Mouse (Mus musculus): ENCODE measurements around the gene Ipo13.

Gene Ipo13

GRCm38 (mm10) chr4:117914591-117915442, at the start of gene Ipo13:
Gene Ipo13, minus strand, starts transcription at chr4:117914999.
- peak; percentile 90 for DNase-seq (ENCODE audit: low read depth)

GRCm38 (mm10) chr4:117957492-117957891, 42.7 kb upstream of the Ipo13 start:
- no peak for DNase-seq (ENCODE audit: low read depth)

DNA sequence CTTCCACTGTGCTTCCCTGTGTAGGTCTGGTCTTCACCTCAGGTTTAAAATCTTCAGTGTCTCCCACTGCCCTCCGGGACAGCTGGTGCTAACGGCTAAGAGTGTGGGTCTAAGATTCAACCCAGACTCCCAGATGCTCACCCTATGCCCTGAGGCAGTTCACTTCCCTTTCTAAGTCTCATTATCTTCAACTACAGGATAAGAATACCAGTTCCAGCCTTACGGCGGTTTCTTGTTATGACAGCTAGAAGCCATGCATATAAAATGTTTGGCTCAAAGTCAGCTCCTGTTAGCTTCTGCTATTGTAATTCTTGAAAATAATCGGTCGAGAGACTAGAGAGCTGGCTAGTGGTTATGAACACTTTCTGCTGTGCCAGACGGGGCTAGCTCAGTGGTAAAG, 32.7 kb upstream of the Ipo13 start:
- DNase-seq (ENCODE audit: low read depth), result no peak

- no peak for DNase-seq (ENCODE audit: low read depth)
Observed at GRCm38 (mm10) chr4:117946639-117947305, 32.0 kb upstream of the Ipo13 start.

DNA sequence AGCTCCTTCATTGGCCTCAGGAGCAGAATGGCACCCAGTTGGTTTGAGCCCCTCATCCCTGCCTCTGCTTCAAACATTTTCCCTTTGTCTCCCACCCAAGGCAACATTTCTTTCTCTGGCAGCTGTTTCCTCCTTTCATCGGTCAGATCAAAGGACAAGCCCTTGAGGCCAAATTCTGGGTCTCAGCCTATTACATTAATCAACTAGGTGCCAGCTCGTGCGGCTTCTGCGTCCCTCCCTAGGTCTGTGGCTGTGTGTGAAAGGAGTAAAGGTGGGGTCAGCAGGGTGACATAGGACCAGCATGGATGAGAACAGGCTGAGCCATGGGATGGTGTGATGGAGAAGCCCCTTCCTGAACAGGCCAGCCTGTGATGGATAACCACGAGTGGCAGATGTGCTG, 28.5 kb upstream of the Ipo13 start:
- no peak for DNase-seq (ENCODE audit: low read depth)

DNA sequence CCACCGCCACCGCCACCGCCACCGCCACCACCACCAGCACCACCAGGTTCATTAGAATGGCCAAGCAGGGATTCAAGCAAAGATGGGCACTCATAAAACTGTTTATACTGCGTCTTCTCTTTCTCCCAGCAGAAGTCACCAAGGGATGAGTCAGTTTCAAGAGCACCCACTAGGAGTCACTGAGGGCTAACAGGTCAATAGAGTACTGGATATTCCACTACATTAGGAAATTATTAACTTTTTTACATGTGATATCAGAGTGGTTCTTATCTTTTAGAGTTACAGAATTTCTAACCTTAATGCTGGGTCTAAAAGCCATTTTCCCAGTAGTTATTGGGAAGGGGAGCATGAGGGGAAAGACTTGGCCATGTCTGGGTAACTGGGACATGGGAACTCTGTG, 22.2 kb upstream of the Ipo13 start:
- no peak for DNase-seq (ENCODE audit: low read depth)

GRCm38 (mm10) chr4:117934081-117934480, 19.3 kb upstream of the Ipo13 start:
- no peak for DNase-seq (ENCODE audit: low read depth)

DNA sequence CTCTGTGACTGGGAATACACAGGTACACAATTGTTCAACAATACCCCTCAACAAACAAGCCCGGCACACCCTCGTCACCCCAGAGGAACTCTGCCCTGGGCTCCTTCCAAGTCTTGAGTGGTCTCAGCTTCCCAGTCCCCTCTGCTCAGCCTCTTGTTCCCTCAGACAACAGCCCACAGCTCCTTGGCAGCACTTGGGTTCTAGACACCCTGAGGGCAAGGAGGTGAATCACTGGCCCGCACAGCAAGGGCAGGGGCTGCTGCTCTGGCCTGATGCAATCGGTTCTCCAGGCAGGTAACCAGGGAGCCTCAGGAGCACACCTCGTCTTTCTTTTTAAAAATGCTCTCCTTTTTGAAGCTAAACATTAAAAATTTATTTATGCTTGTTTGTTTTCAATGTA, 18.4 kb upstream of the Ipo13 start:
- no peak for DNase-seq (ENCODE audit: low read depth)

- DNase-seq (ENCODE audit: low read depth), result no peak
Observed at GRCm38 (mm10) chr4:117929391-117929881, 14.6 kb upstream of the Ipo13 start, which contains the start of gene Artn. Gene Artn, minus strand, starts transcription at chr4:117929763.

GRCm38 (mm10) chr4:117928699-117929241, 14.0 kb upstream of the Ipo13 start:
- DNase-seq (ENCODE audit: low read depth), result no peak

GRCm38 (mm10) chr4:117928234-117928633, 13.4 kb upstream of the Ipo13 start:
- DNase-seq (ENCODE audit: low read depth), result no peak

DNA sequence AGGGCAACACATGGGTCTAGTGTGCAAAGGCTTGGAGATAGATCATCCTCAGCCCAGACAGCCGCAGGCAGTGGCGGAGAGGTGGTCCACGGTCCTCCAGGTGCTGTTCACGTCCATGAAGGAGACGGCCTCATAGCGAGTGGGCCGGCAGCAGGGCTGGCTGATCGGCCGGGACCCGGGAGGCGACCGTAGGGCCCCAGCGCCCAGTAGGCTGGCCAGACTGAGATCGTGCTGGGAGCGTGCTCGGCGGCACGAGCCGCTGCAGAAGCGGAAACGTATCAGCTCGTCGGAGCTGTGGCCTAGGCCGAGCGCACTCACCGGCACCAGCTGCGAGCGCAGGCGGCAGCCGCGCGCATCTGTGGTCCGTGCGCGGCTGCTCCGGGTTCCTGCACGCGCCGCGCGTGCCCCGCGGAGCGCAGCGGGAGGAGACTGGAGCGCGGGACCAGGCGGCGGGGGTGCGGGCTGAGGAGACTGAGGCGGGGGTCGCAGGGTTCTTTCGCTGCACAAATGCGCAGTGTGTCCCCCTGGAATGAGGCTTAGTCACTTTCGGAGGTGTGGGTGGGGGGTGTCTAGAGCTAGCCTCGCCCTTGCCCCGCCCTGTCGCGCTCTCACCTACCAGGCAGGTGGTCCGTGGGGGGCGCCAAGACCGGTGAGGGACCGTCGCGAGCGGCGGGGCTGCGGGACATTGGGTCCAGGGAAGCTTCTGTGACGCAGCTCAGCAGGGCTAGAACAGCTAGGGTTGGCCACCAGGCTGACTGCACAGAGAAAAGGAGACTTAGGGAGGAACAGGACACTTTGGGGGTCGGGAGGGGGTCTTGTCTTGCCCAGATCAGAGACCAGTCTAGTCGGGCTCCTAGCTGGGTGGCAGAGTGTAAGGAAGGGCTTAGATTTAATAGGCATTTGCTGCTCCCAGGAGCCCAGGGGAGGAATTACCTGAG, 12.0 kb upstream of the Ipo13 start:
- DNase-seq (ENCODE audit: low read depth), result no peak

DNA sequence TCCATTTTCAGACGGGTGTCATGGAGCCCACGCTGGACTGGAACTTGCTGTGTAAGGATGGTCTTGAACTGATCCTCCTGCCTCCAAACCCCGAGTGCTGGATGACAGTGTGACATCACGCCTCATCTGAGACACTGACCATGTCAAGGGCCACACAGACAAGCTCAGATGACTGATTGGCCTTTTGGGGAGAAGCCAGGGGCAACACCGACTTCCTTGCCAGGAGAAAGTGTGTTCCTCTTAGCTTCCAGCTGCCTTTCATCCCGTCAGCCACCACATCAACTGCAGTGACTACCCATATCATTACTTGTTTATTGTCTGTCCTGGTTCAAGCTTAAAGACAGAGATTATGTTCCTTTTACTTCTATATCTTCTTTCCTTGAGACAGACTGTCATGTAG, 10.1 kb upstream of the Ipo13 start:
- DNase-seq (ENCODE audit: low read depth), result no peak

- no peak for DNase-seq (ENCODE audit: low read depth)
Observed at GRCm38 (mm10) chr4:117923450-117923849, 8.7 kb upstream of the Ipo13 start.

DNA sequence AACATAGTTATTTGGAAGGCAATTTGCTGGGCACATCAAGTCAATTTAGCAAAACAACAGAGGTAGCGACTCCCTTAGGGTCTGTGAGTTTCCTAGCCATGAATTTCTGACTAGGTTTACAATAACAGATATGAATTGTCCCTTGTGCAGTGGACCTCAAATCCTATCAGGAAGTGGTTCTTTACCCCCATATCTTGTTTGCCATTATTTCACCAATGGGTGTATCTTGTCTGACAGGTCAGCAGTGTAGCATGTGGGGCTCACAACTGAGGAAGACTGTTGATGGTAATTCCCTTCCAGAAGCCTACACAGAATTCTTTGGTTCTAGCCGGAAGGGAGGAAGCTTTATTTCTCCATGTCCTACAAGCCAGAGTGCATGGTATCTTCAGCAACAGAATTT, 6.6 kb upstream of the Ipo13 start:
- DNase-seq (ENCODE audit: low read depth), result no peak

GRCm38 (mm10) chr4:117918762-117919161, 4.0 kb upstream of the Ipo13 start:
- no peak for DNase-seq (ENCODE audit: low read depth)

DNA sequence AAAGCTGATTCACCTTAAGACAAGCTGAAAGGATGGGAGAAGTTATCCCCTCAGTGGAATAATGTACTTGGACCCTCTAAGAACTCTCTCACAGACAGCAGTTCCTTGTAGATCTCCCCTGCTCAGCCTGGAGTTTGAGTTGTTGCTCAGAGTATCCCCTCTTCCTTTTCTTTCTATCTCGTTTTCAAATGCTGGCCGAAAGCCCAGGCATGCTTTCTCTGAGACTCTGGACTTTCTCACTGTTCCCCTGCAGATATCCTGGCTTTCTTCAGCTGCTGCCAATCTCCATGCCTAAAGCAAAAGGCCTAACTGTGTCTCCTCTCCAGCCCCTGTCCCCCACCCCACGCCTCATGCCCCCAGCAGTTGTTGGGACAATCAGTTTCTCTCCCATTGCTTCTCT, 3.5 kb upstream of the Ipo13 start:
- DNase-seq (ENCODE audit: low read depth), result no peak

GRCm38 (mm10) chr4:117917847-117918246, 3.0 kb upstream of the Ipo13 start:
- DNase-seq (ENCODE audit: low read depth), result no peak

DNA sequence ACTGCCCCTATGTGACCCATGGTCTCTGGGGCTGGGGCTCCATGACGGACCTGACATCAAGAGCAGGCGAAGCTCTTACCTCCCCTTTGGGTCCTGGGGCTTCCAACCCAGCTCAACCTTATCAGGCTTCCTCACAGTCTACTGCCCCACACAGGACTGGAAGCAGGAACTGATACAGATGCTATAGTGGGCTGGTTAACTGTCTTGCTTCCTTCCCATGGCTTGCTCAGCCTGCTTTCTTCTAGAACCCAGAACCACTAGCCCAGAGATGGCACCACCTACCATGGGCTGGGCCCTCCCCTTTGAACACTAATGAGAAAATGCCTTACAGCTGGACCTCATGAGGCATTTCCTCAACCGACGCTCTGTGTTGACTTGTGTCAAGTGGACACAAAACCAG, 2.6 kb upstream of the Ipo13 start:
- no peak for DNase-seq (ENCODE audit: low read depth)

DNA sequence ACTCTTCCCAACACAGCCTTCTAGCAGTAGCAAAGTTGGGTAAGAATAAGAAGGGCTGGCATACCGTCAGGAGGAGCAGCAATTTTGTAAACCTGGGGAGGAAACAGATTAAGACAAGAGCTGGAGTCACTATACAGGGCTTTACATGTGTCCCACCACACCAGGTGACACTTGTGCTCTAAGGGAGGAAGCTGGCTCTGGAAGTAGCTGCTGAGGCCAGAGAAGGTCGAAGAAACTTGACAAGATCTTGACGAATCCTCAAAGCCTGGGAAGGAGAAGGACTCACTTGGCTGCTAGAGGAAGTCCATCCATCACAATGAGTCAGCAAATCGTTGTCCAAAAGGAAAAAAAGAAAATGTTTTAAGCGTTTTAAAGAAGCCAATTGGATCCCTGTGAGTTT, 1.6 kb upstream of the Ipo13 start:
- DNase-seq (ENCODE audit: low read depth), result no peak

DNA sequence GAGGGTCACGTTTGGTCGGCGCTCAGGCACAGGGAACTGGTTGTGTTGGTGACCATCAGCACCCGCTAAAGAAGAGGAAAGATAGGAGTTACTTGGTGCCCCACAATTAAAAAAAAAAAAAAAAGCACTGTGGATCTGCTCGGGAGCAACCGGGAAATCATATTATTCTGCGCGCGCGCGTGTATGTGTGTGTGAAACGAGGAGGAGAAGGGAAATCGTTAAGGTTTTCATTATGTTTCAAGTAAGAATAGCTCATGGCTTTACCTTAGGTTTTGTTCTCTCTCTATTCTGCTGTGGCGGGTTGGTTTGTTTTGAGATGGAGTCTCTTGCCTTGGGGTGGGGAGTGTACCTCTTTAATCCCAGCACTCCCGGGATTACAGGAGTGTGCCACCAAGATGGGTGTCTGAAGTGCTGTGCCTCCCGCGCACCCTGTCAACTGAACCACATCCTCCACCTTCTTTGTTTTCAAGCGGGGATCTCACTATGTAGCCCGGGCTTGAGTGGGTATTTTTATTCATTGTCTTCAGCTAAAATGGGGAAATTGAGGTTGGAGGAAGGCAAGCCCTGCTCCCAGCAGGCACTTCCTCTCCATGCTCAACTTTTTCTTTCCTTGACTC, 798 bp upstream of the Ipo13 start:
- no peak for DNase-seq (ENCODE audit: low read depth)

All from c-Kit-positive CD71-negative TER-119-negative erythroid progenitor cells, embryonic 14.5 days (primary cell).